Mouse (Mus musculus) bone marrow, adult 2 months (tissue): ENCODE results near the gene Slc25a3.

Source experiments
- CTCF ChIP-seq: fragments of 200-500 bp; IDR thresholded peaks from 2 replicates; pipeline ENCODE4 v1.5.1; 2011; ENCODE audit warnings: low read length, control low read depth; ENCODE audit not compliant: control insufficient read depth, insufficient read depth
- POLR2A ChIP-seq: fragments of 200-500 bp; IDR thresholded peaks from 2 replicates; pipeline ENCODE4 v1.6.1; 2011; ENCODE audit warnings: low read depth, mild to moderate bottlenecking, control low read depth, low read length, borderline replicate concordance; ENCODE audit not compliant: control insufficient read depth

- TF ChIP-seq CTCF (no peak), POLR2A (no peak)
Observed at GRCm38 (mm10) chr10:91094251-91095104, 29.4 kb downstream of the Slc25a3 start.
